8 mouse cellular contexts compared by ENCODE assay signal in the genomic region with DNA sequence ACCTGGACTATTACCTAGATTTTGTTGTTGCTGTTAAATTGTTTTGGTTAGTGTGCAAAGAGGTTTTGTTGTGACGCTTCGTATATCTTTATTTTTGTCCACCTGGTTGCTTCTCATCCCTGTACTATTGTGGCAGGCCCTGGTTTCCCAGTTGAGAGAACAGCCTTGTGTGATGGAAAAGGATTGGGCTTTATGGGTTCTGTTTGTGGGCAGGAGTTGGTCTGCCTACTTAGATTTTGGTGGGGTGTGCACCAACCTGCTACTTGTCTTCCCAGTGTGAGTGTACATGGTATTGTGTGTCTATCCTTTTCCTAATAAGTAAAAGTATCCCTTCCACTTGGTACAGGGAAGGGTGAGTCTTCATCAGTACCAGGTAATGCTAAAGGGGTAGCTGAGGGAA. TPM values are rescaled to one million over a fixed set of nuclear protein-coding genes. Genes with fewer than 3 reads are reported as not detected.
DNase-seq lines count a peak whose midpoint lies in the region; ATAC-seq and TF ChIP-seq lines count a peak whose summit lies in the region.

No protein-coding gene starts in this region.

- ATAC-seq in kidney, postnatal 0 days (replicated peaks; ENCODE audit: low FRiP score, low read depth): no peak
- no peak for ATAC-seq in heart, embryonic 13.5 days (ENCODE audit: extremely low read depth, insufficient number of reproducible peaks, low FRiP score, low TSS enrichment)
- ATAC-seq in liver, embryonic 11.5 days (replicated peaks; ENCODE audit: low FRiP score): no peak
- no peak for ATAC-seq in frontal cortex, adult (ENCODE audit: low TSS enrichment)

- no peaks in the 10 kb centered on the region for H3K9me3 ChIP-seq in kidney, postnatal 0 days (replicated peaks; ENCODE audit: low read length)
- no peaks in the 10 kb centered on the region for H3K9me3 ChIP-seq in heart, embryonic 13.5 days
- no peaks in the 10 kb centered on the region for H3K9me3 ChIP-seq in liver, embryonic 11.5 days (ENCODE audit: control insufficient read depth, low read length)

- DNase-seq in kidney, postnatal 0 days (ENCODE audit: low spot score): no peak
- no peak for DNase-seq in kidney, postnatal 36 days
- DNase-seq in liver, embryonic 11.5 days (ENCODE audit: low spot score): no peak
- DNase-seq in frontal cortex, postnatal 36 days (ENCODE audit: low spot score in 2 of 2): no peak
- no peak for DNase-seq in ovary, postnatal 36 days (ENCODE audit: low spot score)

- H3K4me3 ChIP-seq in kidney, postnatal 0 days (replicated peaks; ENCODE audit: low read depth, low read length): no peak overlapping the region; the same call in 1 of the 2 replicates
- peak overlapping the region; percentile 3; the same call in 1 of the 2 replicates for H3K4me3 ChIP-seq in brown adipose tissue, adult 24 weeks (ENCODE audit: insufficient read depth, low read depth, low read length)
- peak overlapping the region; percentile 90 for H3K4me3 ChIP-seq in heart, embryonic 13.5 days
- H3K4me3 ChIP-seq in liver, embryonic 11.5 days (ENCODE audit: low read depth, low read length): peak overlapping the region; percentile 88

- no peak for TF ChIP-seq CTCF in kidney, postnatal 0 days (IDR thresholded peaks at IDR 0.05; ENCODE audit: low read depth)

- no peaks in the 10 kb centered on the region for H3K27me3 ChIP-seq in kidney, postnatal 0 days (ENCODE audit: insufficient read depth, low read length)
- no peaks in the 10 kb centered on the region for H3K27me3 ChIP-seq in heart, embryonic 13.5 days (replicated peaks)
- H3K27me3 ChIP-seq in liver, embryonic 11.5 days (replicated peaks; ENCODE audit: control insufficient read depth, insufficient read depth, low read length): no peaks in the 10 kb centered on the region

- 0 out of 2 replicates have a peak overlapping the region, but pooled peaks have one; percentile 10 for H3K27ac ChIP-seq in kidney, postnatal 0 days
- H3K27ac ChIP-seq in brown adipose tissue, adult 24 weeks (replicated peaks; ENCODE audit: low read depth, low read length): peak overlapping the region; percentile 56
- H3K27ac ChIP-seq in heart, embryonic 13.5 days (replicated peaks): peak overlapping the region; percentile 34; the same call in 1 of the 2 replicates
- peak overlapping the region; percentile 2 for H3K27ac ChIP-seq in liver, embryonic 11.5 days (ENCODE audit: low read depth, low read length)

- peak overlapping the region; percentile 81 for H3K4me2 ChIP-seq in kidney, postnatal 0 days (ENCODE audit: low read length)
- peak overlapping the region; percentile 86 for H3K4me2 ChIP-seq in heart, embryonic 13.5 days
- H3K4me2 ChIP-seq in liver, embryonic 11.5 days: peak overlapping the region; percentile 99

- no peaks in the 10 kb centered on the region for H3K36me3 ChIP-seq in kidney, postnatal 0 days (ENCODE audit: insufficient read depth, low read length)
- peaks cover 7% of the 10 kb centered on the region; the same call in 1 of the 2 replicates for H3K36me3 ChIP-seq in heart, embryonic 13.5 days
- H3K36me3 ChIP-seq in liver, embryonic 11.5 days (ENCODE audit: control insufficient read depth, insufficient read depth, low read length): peaks cover 11% of the 10 kb centered on the region; the same call in 1 of the 2 replicates

- peaks cover 23% of the 10 kb centered on the region for H3K4me1 ChIP-seq in kidney, postnatal 0 days (replicated peaks; ENCODE audit: insufficient read depth, low read length)
- peaks cover 20% of the 10 kb centered on the region for H3K4me1 ChIP-seq in brown adipose tissue, adult 24 weeks (ENCODE audit: control insufficient read depth, insufficient read depth, insufficient read length, low read length)
- H3K4me1 ChIP-seq in heart, embryonic 13.5 days: peaks cover 77% of the 10 kb centered on the region
- H3K4me1 ChIP-seq in liver, embryonic 11.5 days (replicated peaks; ENCODE audit: control insufficient read depth, insufficient read depth, low read length): peaks cover 68% of the 10 kb centered on the region

- peak overlapping the region; percentile 38; the same call in 1 of the 2 replicates for H3K9ac ChIP-seq in kidney, postnatal 0 days (ENCODE audit: low read depth, low read length)
- H3K9ac ChIP-seq in heart, embryonic 13.5 days: peak overlapping the region; percentile 98
- H3K9ac ChIP-seq in liver, embryonic 11.5 days (ENCODE audit: low read depth, low read length): peak overlapping the region; percentile 49

- 86% methylated on average over 2 of the region's 2 CpGs for WGBS in kidney, postnatal 0 days
- WGBS in heart, embryonic 13.5 days: 84% methylated on average over 2 of the region's 2 CpGs
- 83% methylated on average over 2 of the region's 2 CpGs for WGBS in liver, embryonic 11.5 days

RNA-seq across cellular contexts. Expression of gene Atf5, which starts 2.9 kb away (rescaled TPM):
- 4.2 and 5.3 TPM in 2 replicates for polyA plus RNA-seq in kidney, postnatal 0 days (2015; fragmentation: Nextera tagmentation; extraction: Ambion mirVana)
- 252 and 500 TPM in 2 replicates for polyA plus RNA-seq in brown adipose tissue, adult 24 weeks (2012; ENCODE audit: insufficient read depth, insufficient read length, missing spikeins)
- 2.4 and 2.7 TPM in 2 replicates for polyA plus RNA-seq in heart, embryonic 13.5 days (2015; fragmentation: Nextera tagmentation; extraction: Ambion mirVana)
- polyA plus RNA-seq in liver, embryonic 11.5 days (2014; fragmentation: Nextera tagmentation; extraction: Ambion mirVana): 3.9 and 4.2 TPM in 2 replicates

RNA-seq across cellular contexts. Expression of gene Il4i1, which starts 3.2 kb away (rescaled TPM):
- polyA plus RNA-seq in kidney, postnatal 0 days (2015; fragmentation: Nextera tagmentation; extraction: Ambion mirVana): 0.88 and 1.0 TPM in 2 replicates
- polyA plus RNA-seq in brown adipose tissue, adult 24 weeks (2012; ENCODE audit: insufficient read depth, insufficient read length, missing spikeins): 0.54 and 1.2 TPM in 2 replicates
- 0.51 and 0.70 TPM in 2 replicates for polyA plus RNA-seq in heart, embryonic 13.5 days (2015; fragmentation: Nextera tagmentation; extraction: Ambion mirVana)
- 1.3 and 2.9 TPM in 2 replicates for polyA plus RNA-seq in liver, embryonic 11.5 days (2014; fragmentation: Nextera tagmentation; extraction: Ambion mirVana)

RNA-seq across cellular contexts. Expression of gene Nup62, which starts 3.5 kb away (rescaled TPM):
- 57.6 and 62.4 TPM in 2 replicates for polyA plus RNA-seq in kidney, postnatal 0 days (2015; fragmentation: Nextera tagmentation; extraction: Ambion mirVana)
- polyA plus RNA-seq in brown adipose tissue, adult 24 weeks (2012; ENCODE audit: insufficient read depth, insufficient read length, missing spikeins): 8.2 and 17.3 TPM in 2 replicates
- polyA plus RNA-seq in heart, embryonic 13.5 days (2015; fragmentation: Nextera tagmentation; extraction: Ambion mirVana): 77.5 and 80.3 TPM in 2 replicates
- polyA plus RNA-seq in liver, embryonic 11.5 days (2014; fragmentation: Nextera tagmentation; extraction: Ambion mirVana): 85.7 and 91.4 TPM in 2 replicates

RNA-seq across cellular contexts. Expression of gene Akt1s1, which starts 29.4 kb away (rescaled TPM):
- 108 and 111 TPM in 2 replicates for polyA plus RNA-seq in kidney, postnatal 0 days (2015; fragmentation: Nextera tagmentation; extraction: Ambion mirVana)
- 42.8 and 49.8 TPM in 2 replicates for polyA plus RNA-seq in brown adipose tissue, adult 24 weeks (2012; ENCODE audit: insufficient read depth, insufficient read length, missing spikeins)
- polyA plus RNA-seq in heart, embryonic 13.5 days (2015; fragmentation: Nextera tagmentation; extraction: Ambion mirVana): 96.5 and 101 TPM in 2 replicates
- polyA plus RNA-seq in liver, embryonic 11.5 days (2014; fragmentation: Nextera tagmentation; extraction: Ambion mirVana): 46.5 and 53.9 TPM in 2 replicates

RNA-seq across cellular contexts. Expression of gene Tbc1d17, which starts 29.5 kb away (rescaled TPM):
- 78.0 and 87.0 TPM in 2 replicates for polyA plus RNA-seq in kidney, postnatal 0 days (2015; fragmentation: Nextera tagmentation; extraction: Ambion mirVana)
- 24.5 and 28.2 TPM in 2 replicates for polyA plus RNA-seq in brown adipose tissue, adult 24 weeks (2012; ENCODE audit: insufficient read depth, insufficient read length, missing spikeins)
- 56.1 and 57.0 TPM in 2 replicates for polyA plus RNA-seq in heart, embryonic 13.5 days (2015; fragmentation: Nextera tagmentation; extraction: Ambion mirVana)
- 50.5 and 53.3 TPM in 2 replicates for polyA plus RNA-seq in liver, embryonic 11.5 days (2014; fragmentation: Nextera tagmentation; extraction: Ambion mirVana)

Comparison
In these comparisons a context has a peak if more than half of its experiments do, and no peak if none do; other contexts are left out.
1. H3K27ac ChIP-seq: peak in every context shown above with its lines; median percentile 56 in brown adipose tissue, adult 24 weeks; 34 in heart, embryonic 13.5 days; 10 in kidney, postnatal 0 days; 2 in liver, embryonic 11.5 days.
2. H3K9ac ChIP-seq: peak in every context shown above with its lines; median percentile 98 in heart, embryonic 13.5 days; 49 in liver, embryonic 11.5 days; 38 in kidney, postnatal 0 days.
3. RNA of gene Atf5, which starts 2.9 kb away (polyA plus RNA-seq): 252 to 500 TPM in brown adipose tissue, adult 24 weeks; 4.2 to 5.3 TPM in kidney, postnatal 0 days, 3.9 to 4.2 TPM in liver, embryonic 11.5 days and 2.4 to 2.7 TPM in heart, embryonic 13.5 days; every median in the first group is over 10 times any median in the second.
4. Peak in every context shown above with its lines, with median percentiles within 50 percentile points of each other: H3K4me2 ChIP-seq.